Mouse (Mus musculus) embryonic fibroblast, embryonic 13.5 days (primary cell): ENCODE measurements around the gene Tsnaxip1.

Source experiments
- CTCF ChIP-seq: IDR thresholded peaks from 2 replicates; pipeline ENCODE4 v1.5.1; 2011; ENCODE audit warnings: mild to moderate bottlenecking, control low read depth, low read length, moderate library complexity, borderline replicate concordance; ENCODE audit not compliant: insufficient read depth
- POLR2A ChIP-seq: IDR thresholded peaks from 2 replicates; pipeline ENCODE4 v1.6.1; 2011; ENCODE audit warnings: low read depth, mild to moderate bottlenecking, control low read depth, low read length, moderate library complexity

GRCm38 (mm10) chr8:105852146-105852729 is 24.7 kb downstream of the Tsnaxip1 start:
- TF ChIP-seq CTCF, result no peak
- no peak for TF ChIP-seq POLR2A
